Mouse (Mus musculus): ENCODE measurements around the gene Gm10309.

- no peak for TF ChIP-seq POLR2A (IDR thresholded peaks at IDR 0.05; ENCODE audit: borderline replicate concordance, extremely low read depth, insufficient read depth, insufficient read length, poor library complexity, severe bottlenecking)
- TF ChIP-seq CTCF (IDR thresholded peaks at IDR 0.05; ENCODE audit: borderline replicate concordance, extremely low read depth, insufficient read depth, insufficient read length) = peak; percentile 55; the same call in 1 of the 2 replicates
These were observed 8.8 kb downstream of the Gm10309 start for GRCm38 (mm10) chr17:86496123-86496771.
